Mouse (Mus musculus): ENCODE measurements around the gene Srp9. TPM values are rescaled to one million over a fixed set of nuclear protein-coding genes. Genes with fewer than 3 reads are reported as not detected.

Gene Srp9
- total RNA-seq, 4 experiments from 2014 or later = 53.2 to 85.2 (median 69.2) TPM

- no peak for DNase-seq
Observed at GRCm38 (mm10) chr1:182107251-182107650, 17.3 kb upstream of the Srp9 start.

GRCm38 (mm10) chr1:182108397-182109099, 16.0 kb upstream of the Srp9 start:
- no peak for DNase-seq

- no peak for DNase-seq
Observed at GRCm38 (mm10) chr1:182110185-182110584, 14.4 kb upstream of the Srp9 start.

GRCm38 (mm10) chr1:182110708-182111385, 13.7 kb upstream of the Srp9 start:
- no peak for DNase-seq

GRCm38 (mm10) chr1:182111386-182112317, 12.9 kb upstream of the Srp9 start:
- DNase-seq = no peak

GRCm38 (mm10) chr1:182112385-182112784, 12.2 kb upstream of the Srp9 start:
- DNase-seq = no peak

- DNase-seq = no peak
Observed at GRCm38 (mm10) chr1:182113131-182113530, 11.4 kb upstream of the Srp9 start.

GRCm38 (mm10) chr1:182113587-182114500, 10.7 kb upstream of the Srp9 start:
- no peak for DNase-seq

- DNase-seq = no peak
Observed at GRCm38 (mm10) chr1:182115197-182115596, 9.3 kb upstream of the Srp9 start.

- DNase-seq = no peak
Observed at GRCm38 (mm10) chr1:182115651-182116408, 8.7 kb upstream of the Srp9 start.

- DNase-seq = no peak
Observed at GRCm38 (mm10) chr1:182122413-182122812, 2.1 kb upstream of the Srp9 start.

GRCm38 (mm10) chr1:182124924-182125368, 409 bp downstream of the Srp9 start:
- DNase-seq = peak; percentile 83

- no peak for DNase-seq
Observed at GRCm38 (mm10) chr1:182130830-182131229, 6.3 kb downstream of the Srp9 start.

GRCm38 (mm10) chr1:182137204-182138125, 12.9 kb downstream of the Srp9 start:
- DNase-seq = no peak

- no peak for DNase-seq
Observed at GRCm38 (mm10) chr1:182138172-182138571, 13.6 kb downstream of the Srp9 start.

- DNase-seq = no peak
Observed at GRCm38 (mm10) chr1:182139937-182140336, 15.4 kb downstream of the Srp9 start.

GRCm38 (mm10) chr1:182140370-182140769, 15.8 kb downstream of the Srp9 start:
- DNase-seq = peak; percentile 63

GRCm38 (mm10) chr1:182142725-182143124, 18.2 kb downstream of the Srp9 start:
- DNase-seq = no peak

GRCm38 (mm10) chr1:182143288-182143687, 18.8 kb downstream of the Srp9 start:
- DNase-seq = no peak

- no peak for DNase-seq
Observed at GRCm38 (mm10) chr1:182145546-182145945, 21.0 kb downstream of the Srp9 start.
